Mouse (Mus musculus): ENCODE measurements at regions not wholly inside any gene's neighbourhood (a gene's known extent, or its start where the extent isn't known, plus 50 kb on each side); places are given as distances from the start of the nearest gene placed in this dataset.

DNA sequence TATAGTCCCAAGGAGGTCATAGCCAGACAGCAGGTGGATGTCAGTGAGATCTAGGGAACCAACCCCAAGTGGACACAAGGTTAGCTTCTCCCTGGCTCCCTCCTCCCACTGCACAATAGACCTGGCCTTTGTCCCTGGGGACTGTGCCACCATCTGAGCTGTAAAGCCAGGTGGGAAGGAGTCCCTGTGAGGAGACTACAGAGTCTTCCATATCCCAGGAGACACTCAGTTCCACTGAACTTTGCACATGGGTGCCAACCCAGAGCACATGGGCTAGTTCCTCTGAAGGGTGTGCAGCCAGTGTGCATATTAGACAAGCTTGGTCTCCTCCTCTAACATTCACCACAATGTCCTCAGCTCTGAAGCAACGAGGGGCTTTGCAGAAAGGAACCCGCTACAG lies 86.5 kb upstream of the Shh start:
- DNase-seq (ENCODE audit: low spot score) = no peak

DNA sequence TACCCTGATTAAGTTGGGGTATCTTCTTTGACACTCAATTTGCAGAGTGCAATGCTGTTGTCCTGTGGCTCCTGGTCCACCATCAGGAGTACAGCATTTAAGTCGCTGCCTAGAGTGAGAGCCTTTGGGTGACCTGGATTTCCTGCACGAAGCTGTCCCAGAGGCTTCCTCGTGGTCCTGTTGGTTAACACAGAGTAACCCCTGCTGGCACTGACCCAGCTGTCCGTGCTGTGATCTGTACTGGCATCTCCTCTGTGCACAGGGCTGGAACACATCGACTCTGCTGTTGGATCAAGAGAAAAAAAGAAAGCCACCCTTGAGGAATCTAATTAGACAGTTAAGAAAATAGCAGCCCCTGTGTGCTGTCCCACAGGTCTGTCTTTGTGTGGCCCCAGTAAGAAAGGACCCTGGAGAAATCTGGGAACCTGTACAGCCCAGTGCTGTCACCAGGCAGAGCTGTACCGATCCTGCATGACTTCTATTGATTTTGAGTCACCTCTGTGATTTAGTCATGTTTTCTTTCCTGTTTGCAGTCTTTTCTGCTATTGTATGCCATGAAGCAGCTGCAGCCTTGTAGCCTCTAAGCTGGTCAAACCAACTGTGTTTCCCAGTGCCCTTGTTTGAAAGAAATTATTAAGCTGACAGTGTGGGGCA lies 63.3 kb upstream of the Shh start:
- no peak for DNase-seq (ENCODE audit: low spot score)

DNA sequence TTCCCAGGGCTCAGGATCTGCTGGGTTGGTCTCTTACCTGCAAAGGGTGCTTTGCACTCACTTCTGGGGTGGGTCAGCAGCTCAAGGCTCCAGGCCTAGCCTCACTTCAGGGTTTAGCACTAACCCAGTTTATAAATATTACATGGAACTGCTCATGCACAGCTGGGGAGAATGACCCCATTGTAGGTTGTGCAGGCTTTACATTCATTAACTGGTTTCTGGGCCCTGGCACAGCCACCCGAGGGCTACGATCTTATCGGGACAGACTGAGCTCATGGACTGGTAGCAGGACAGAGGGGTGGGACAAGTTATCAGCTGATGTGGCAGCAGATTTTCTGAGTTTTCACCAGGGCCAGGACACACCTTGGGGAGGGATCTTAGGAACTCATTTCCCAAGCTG lies 59.4 kb upstream of the Shh start:
- no peak for DNase-seq (ENCODE audit: low spot score)

DNA sequence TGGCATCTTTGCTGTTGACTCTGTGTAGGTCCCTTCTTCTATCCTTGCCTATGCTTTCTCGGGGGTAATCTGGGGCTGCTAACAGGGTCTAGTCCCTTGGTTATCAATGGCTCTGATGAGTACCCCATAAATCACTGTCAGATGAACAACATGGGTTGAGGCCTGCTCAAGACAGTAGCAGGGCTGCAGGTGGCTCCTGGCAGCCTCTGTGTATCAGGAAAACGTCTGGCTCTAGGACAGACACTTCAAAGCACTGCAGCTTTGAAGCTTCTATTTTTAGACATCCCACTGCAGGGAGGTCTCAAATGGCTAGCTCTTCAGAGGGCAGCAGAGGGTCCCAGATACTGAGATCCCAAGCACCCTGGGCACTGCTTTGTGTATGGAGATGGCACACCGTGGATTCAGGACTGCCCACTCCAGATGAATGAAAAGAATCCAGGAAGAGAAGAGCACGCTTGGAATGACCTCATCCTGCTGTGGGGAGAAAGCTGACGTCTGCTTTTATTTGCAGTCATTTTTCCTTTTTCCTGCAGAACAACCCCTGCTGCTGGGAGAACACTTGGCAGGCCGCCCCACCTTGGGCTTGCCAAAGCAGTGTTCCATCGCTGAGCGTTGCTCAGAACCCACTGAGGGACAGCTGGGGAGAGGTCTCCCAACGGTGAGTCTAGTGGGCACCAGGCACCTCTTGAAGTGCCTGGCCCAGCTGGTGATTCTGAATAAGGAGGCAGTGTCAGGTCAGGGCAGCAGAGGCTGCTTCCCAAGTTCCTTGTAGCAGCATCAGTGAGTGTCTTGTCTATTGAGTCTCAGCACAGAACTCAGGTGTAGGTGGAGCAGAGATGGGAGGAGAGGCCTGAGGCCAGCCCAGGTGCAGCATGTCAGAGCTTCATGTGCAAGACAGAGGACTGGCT lies 54.0 kb upstream of the Shh start:
- DNase-seq (ENCODE audit: low spot score) = no peak

DNA sequence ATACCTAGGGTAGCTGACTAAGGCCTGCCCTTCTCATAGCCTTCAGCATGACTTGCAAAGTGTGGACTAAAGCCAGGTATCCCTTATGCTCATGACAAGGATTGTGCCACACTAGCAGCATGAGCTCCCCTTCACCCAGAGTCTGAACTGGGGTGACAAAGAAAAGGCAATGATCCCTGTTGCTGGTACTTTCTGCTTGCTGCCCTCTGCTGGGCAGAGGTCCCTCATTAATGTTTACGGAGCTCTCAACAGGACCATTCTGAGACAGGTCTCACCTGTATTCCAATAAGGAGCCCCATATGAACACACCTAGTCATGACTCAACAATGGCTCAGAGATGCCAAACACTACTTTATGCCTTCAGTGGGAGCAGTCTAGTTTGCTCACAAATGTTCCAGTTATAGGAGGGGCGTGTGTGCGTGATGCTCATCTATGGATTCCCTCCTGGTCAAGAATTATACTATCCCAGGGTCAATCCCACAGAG lies 52.0 kb upstream of the Shh start:
- peak; percentile 27 for DNase-seq (ENCODE audit: low spot score)
